Mouse (Mus musculus) kidney, postnatal 36 days (tissue): ENCODE measurements around the gene Foxf2.

Experiments used
- DNase-seq, 2 experiments: peaks; one replicate each; pipeline ENCODE4 v3.0.0; 2021 to 2022; ENCODE audit warnings: mixed read lengths in 2 of 2

The Foxf2 gene

GRCm38 (mm10) chr13:31626183-31626801 is 676 bp downstream of the Foxf2 start:
- DNase-seq = peak in 1 of 2 experiments; percentile 26

- DNase-seq = no peak
These were observed 1.5 kb downstream of the Foxf2 start for GRCm38 (mm10) chr13:31626991-31627625.

- no peak for DNase-seq
These were observed 2.5 kb downstream of the Foxf2 start for GRCm38 (mm10) chr13:31627864-31628690.

GRCm38 (mm10) chr13:31628691-31629180 is 3.1 kb downstream of the Foxf2 start:
- DNase-seq = no peak

GRCm38 (mm10) chr13:31629321-31629851 is 3.8 kb downstream of the Foxf2 start:
- no peak for DNase-seq

- no peak for DNase-seq
These were observed 4.4 kb downstream of the Foxf2 start for GRCm38 (mm10) chr13:31630051-31630450.

- DNase-seq = no peak
These were observed 4.9 kb downstream of the Foxf2 start for GRCm38 (mm10) chr13:31630551-31630950.

GRCm38 (mm10) chr13:31631291-31631690 is 5.7 kb downstream of the Foxf2 start:
- no peak for DNase-seq

- peak; percentile 56 to 89 for DNase-seq
These were observed 6.8 kb downstream of the Foxf2 start for GRCm38 (mm10) chr13:31632450-31632849.

- no peak for DNase-seq
These were observed 7.6 kb downstream of the Foxf2 start for GRCm38 (mm10) chr13:31633259-31633658.

GRCm38 (mm10) chr13:31635546-31635945 is 9.9 kb downstream of the Foxf2 start:
- no peak for DNase-seq

- DNase-seq = no peak
These were observed 15.9 kb downstream of the Foxf2 start for GRCm38 (mm10) chr13:31641517-31641916.

GRCm38 (mm10) chr13:31652131-31652745 is 26.6 kb downstream of the Foxf2 start:
- DNase-seq = no peak

GRCm38 (mm10) chr13:31656249-31656648 is 30.6 kb downstream of the Foxf2 start:
- DNase-seq = peak in 1 of 2 experiments; percentile 33

- no peak for DNase-seq
These were observed 32.6 kb downstream of the Foxf2 start for GRCm38 (mm10) chr13:31658212-31658611.

GRCm38 (mm10) chr13:31658963-31659362 is 33.3 kb downstream of the Foxf2 start:
- DNase-seq = peak; percentile 39 to 71

- peak in 1 of 2 experiments; percentile 14 for DNase-seq
These were observed 35.6 kb downstream of the Foxf2 start for GRCm38 (mm10) chr13:31661211-31661610.

- no peak for DNase-seq
These were observed 39.8 kb downstream of the Foxf2 start for GRCm38 (mm10) chr13:31665376-31665775.

- no peak for DNase-seq
These were observed 42.4 kb downstream of the Foxf2 start for GRCm38 (mm10) chr13:31667919-31668524.

GRCm38 (mm10) chr13:31672093-31672492 is 46.5 kb downstream of the Foxf2 start:
- DNase-seq = no peak
